Mouse (Mus musculus) heart, adult 8-10 months (tissue): Measurements from ENCODE around the gene Sema3g. TPM values are rescaled to one million over a fixed set of nuclear protein-coding genes. Genes with fewer than 3 reads are reported as not detected.

Experiments
- DNase-seq: peaks from one replicate; pipeline ENCODE4 v3.0.0; 2022; ENCODE audit warnings: low spot score
- total RNA-seq, 4 experiments: library from RNA; stranded (reverse); gene quantifications; 2 replicates each; pipeline ENCODE4 v1.2.4; 2022

Gene Sema3g
- total RNA-seq, 4 experiments from 2014 or later, result 12.3 to 14.2 (median 13.2) TPM

DNA sequence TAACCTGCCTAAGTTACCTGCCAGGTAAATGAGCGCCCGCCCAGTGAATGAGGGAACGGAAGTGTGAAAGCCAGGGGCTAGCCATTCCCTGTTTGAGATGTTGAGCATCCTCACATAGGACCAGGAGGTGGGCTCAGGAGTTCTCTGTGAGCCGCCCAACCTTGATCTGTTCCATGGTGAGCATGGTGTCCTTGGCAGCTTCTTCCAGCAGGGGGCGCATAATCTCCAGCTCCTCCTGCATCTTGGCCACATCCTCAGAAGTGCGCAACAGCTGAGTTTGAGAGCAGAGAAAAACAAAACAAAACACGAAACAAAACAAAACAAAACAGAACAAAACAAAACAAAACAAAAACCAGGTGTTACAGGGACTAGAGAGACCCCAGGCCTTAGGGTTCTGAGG is 54.5 kb downstream of the Sema3g start:
- DNase-seq, result peak; percentile 71

Other genes starting within 250 kb of the Sema3g start
- gene Glt8d1, start 216.5 kb upstream of the Sema3g start, total RNA-seq, result 10 to 100 TPM; 24.1 to 27.0 (median 25.3) TPM
- gene Spcs1, start 216.2 kb upstream of the Sema3g start, total RNA-seq, result 100 to 1,000 TPM; 124 to 131 (median 126) TPM
- gene Pbrm1, start 198.7 kb upstream of the Sema3g start, total RNA-seq, result 10 to 100 TPM; 45.9 to 52.7 (median 50.3) TPM
- gene Gnl3, start 198.7 kb upstream of the Sema3g start, total RNA-seq, result 10 to 100 TPM; 20.6 to 25.6 (median 25.0) TPM
- 10 to 100 TPM; 63.7 to 95.7 (median 81.8) TPM for gene Smim4, start 88.9 kb upstream of the Sema3g start, total RNA-seq
- gene Nt5dc2, start 86.8 kb upstream of the Sema3g start, total RNA-seq, result 10 to 100 TPM; 20.2 to 21.7 (median 21.0) TPM
- 10 to 100 TPM; 50.1 to 64.3 (median 57.1) TPM for gene Stab1, start 49.2 kb upstream of the Sema3g start, total RNA-seq
- 1,000 to 10,000 TPM; 5,856 to 6,611 (median 6,322) TPM for gene Tnnc1, start 9.5 kb upstream of the Sema3g start, total RNA-seq
- gene Nisch, start 914 bp upstream of the Sema3g start, total RNA-seq, result 100 to 1,000 TPM; 129 to 142 (median 131) TPM
- 1 to 10 TPM; 3.2 to 5.2 (median 4.2) TPM for gene Phf7, start 33.5 kb downstream of the Sema3g start, total RNA-seq
- 10 to 100 TPM; 42.1 to 46.9 (median 43.1) TPM for gene Bap1, start 33.6 kb downstream of the Sema3g start, total RNA-seq
- under 1 TPM in 2 of 4 experiments, not detected in 2; 0.03 to 0.06 TPM for gene Dnah1, start 106.0 kb downstream of the Sema3g start, total RNA-seq
- gene Capn7, start 118.8 kb downstream of the Sema3g start, total RNA-seq, result 10 to 100 TPM; 31.5 to 35.4 (median 32.6) TPM
- gene Sh3bp5, start 218.2 kb downstream of the Sema3g start, total RNA-seq, result 10 to 100 TPM; 38.6 to 50.6 (median 50.1) TPM